Mouse (Mus musculus) A20 (cell line): Measurements from ENCODE around the gene Usp24.
"Not testable (repeated sequence)": the region's sequence is repeated elsewhere in the genome, so short reads cannot be mapped to it uniquely, and the experiment has no call there.

Experiments
- DNase-seq: peaks from one replicate; pipeline ENCODE4 v3.0.0-alpha.2; 2011; ENCODE audit warnings: low read depth, low spot score

Usp24 gene

DNA sequence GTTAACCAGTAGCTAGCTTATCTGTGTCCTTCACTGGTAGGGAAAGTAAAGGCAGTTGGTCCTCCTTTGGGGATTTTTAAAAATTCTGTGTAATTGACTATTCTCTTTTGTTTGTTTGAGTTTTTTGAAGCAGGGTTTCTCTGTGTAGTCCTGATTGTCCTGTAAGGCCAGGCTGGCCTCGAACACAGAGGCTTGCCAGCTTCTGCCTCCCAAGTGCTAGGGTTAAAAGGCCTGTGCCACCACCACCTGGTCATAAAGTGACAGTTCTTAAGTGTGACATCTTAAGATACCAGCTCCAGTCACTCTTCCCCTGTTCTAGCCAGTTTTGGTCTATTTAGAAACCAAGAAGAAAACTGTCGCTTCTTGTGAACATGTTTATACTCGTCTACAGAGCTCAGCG is 2.2 kb downstream of the Usp24 start:
- DNase-seq = peak; percentile 78

DNA sequence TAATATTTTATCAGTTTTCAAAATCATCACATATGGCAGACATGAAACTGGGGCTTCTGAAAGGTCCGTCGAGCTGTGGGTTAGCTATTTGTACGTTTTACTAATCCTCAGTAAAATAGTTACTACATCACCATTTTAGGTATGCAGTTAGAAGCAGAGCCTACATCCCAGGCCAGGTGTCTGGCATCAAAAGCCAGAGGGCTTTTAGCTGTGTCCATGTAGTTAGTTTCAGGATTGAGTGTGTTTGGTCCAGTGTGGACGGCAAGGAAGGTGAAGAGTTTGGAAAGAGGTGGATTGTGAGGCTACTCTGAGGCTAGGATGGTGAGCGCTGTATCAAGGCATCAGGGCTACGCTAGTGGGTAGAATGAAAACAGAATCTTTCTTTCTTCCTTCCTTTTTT is 3.0 kb downstream of the Usp24 start:
- DNase-seq = no peak

DNA sequence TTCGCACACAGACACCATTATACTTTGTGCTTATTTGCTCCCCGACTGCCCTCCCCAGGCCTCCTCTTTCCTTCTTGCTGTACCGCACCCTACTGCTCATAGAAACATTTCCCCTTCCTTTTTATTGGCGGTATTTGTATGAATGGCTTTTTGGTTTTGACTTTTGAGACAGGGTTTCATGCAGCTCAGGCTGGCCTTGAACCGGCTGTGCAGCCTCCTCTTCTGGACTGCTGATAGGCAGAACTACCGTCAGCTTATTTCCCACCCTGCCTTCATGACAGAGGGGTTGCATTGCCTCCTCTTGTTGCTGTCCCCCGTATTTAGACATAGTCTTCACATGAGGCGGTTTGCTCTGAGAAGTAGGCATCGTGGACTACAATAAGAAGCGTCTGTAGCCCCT is 6.8 kb downstream of the Usp24 start:
- DNase-seq = no peak

DNA sequence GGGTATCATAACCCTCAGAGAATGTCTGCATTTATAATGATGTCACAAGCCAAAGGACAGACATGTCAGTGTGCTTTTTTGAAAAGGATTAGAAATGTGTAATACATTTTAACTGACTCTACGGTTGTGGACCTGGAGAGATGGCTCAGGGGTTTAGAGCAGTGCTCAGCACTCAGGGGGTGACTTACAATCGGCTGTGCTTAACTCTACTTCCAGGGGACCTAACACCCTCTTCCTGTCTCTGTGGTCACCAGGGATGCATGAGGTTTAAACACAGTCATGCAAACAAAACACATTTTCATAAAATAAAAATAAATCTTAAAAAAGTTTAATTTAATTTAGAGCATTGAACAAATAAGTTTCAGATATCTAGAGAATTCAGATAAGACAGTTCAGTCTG is 7.3 kb downstream of the Usp24 start:
- DNase-seq = no peak

DNA sequence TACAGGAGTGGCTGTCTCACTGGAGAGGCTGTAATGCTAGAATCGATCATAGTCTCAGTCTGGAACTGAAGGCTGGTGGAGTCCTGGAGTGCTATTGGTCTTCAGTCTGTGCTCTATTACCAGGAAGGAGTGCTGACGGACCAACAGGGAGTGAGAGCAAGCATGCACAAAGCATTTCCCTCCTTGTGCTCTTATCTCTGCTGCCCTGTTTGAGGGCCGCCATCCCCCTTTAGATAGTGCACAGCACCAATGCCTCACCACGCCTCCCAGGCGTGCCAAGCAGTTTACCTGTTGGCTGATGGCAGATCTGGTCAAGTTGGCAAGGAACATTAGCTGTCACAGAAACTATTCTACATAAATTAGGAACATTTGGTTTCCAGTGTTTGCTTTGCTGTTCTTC is 11.4 kb downstream of the Usp24 start:
- DNase-seq = no peak

DNA sequence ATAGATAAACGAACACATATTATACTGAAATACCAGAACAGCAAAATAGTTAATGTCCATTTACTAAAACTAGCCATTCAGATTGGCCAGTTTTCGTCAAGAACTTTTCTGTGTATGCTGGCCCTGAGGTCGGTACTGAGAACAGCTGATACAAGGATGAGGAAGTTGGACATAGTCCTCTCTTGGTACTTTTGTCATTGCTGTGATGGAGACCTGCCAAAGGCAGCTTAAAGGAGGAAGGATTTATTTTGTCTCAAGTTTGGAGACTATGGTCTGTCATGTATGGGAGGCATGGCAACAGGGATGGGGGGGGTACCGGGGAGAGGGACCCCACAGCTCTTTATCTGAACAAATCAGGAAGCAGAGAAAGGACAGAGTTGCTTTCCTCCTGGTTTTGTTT is 12.7 kb downstream of the Usp24 start:
- DNase-seq = no peak

DNA sequence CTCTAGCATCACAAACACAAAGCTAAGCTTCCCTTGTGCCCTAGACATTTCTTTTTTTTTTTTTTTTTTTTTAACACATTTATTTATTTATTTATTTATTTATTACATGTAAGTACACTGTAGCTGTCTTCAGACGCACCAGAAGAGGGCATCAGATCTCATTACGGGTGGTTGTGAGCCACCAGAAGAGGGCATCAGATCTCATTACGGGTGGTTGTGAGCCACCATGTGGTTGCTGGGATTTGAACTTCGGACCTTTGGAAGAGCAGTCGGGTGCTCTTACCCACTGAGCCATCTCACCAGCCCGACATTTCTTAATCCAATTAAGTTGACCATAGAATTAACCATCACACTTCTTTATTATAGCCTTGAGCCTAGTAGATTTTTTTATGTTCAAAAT is 13.2 kb downstream of the Usp24 start:
- not testable (repeated sequence) for DNase-seq

DNA sequence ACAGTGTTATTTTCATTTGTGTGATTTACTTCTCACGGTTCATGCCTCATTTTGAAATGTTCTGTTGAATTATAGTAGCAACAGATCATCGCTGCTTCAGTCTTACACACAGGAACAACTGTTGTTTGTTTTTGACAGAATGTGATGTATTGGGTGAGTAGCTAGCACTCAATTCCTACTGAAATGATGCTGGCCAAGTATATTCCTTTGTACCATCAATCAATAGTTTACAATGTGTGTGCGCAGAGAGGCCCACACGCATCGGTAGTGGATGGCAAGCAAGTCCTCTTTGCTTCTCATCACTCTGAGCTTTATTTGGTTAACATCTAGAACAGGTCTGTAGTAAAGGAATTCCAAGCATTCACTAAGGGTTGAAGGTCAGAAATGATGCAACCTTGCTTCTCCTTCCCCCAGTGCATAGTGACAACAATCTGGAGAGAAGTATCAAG is 14.4 kb downstream of the Usp24 start:
- DNase-seq = no peak

DNA sequence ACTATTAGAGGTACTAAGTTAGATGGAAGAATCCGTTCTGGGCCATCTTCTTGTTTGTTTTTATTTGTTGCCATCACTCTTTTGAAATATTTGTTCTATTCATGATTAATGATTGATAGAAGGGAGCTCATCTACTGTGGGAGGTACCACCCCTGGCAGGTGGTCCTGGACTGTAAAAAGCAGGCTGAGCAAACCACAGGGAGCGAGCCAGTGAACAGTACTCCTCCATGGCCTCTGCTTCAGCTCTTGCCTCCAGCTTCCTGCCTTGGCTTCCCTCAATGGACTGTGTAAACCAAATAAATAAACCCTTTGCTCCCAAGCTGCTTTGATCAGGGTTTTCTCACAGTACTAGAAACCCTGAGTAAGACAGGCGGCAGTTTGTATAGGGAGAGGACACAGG is 17.1 kb downstream of the Usp24 start:
- no peak for DNase-seq

DNA sequence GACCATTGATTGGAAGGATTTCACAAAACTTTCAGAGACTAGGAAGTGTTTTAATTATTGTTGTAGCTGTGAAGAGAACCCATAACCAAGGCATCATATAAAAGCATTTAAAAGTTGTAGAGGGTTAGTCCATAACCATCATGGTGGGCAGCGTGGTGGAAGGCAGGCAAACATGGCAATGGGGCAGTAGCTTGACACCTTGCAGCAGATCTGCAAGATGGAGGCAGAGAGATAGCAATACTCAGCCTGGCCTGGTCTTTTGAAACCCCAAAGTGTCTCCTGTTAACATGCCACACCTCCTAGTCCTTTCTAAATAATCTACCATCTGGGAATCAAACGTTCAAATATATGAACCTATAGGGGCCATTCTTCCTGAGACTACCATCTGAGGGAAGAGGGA is 17.6 kb downstream of the Usp24 start:
- no peak for DNase-seq

DNA sequence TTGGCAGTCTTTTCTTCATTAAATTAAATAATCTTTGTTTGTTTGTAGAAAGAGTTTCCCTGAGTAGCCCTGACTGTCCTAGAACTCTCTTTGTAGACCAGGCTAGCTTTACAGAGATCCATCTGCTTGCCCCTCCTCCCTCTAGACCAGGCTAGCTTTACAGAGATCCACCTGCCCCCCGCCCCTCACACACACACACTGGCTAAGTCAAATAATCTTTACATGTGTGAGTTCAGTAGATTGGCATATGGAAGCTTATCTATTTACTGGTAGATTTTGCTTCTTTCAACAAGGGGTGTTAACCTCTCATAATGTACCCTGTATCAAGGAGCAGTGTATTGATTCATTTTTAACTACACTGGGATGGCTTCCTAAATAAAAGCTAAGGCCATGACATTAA is 19.8 kb downstream of the Usp24 start:
- no peak for DNase-seq

DNA sequence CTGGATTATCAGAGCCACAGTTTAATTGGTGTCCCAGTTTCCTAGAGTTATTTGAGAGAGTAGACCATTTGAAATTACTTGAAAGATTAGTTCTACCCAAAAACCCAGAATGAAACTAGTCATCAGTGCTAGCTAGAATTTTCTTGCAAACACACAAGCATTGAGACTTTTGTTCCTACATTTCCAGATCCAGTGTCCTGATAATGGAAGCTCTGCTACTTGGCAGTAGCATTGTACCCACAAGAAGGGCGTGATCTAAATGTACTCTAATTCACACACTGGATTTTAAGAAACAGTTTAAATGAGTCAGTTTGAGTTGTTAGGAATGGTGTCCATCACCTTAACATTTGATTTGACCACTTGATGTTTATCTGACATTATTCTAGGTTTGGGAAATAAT is 31.7 kb downstream of the Usp24 start:
- no peak for DNase-seq

DNA sequence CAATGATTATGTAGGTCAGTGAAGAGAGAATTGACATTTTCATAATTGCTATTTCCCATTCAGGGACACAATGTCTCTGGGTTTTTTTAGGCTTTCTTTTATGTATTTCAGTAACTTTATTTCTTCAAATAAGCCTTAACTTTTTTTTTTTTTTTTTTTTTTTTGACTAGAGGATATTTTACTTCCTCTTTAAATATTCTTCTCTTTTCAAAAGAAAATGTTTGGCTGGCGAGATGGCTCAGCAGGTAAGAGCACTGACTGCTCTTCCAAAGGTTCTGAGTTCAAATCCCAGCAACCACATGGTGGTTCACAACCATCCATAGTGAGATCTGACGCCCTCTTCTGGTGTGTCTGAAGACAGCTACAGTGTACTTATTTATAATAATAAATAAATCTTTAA is 39.0 kb downstream of the Usp24 start:
- not testable (repeated sequence) for DNase-seq

DNA sequence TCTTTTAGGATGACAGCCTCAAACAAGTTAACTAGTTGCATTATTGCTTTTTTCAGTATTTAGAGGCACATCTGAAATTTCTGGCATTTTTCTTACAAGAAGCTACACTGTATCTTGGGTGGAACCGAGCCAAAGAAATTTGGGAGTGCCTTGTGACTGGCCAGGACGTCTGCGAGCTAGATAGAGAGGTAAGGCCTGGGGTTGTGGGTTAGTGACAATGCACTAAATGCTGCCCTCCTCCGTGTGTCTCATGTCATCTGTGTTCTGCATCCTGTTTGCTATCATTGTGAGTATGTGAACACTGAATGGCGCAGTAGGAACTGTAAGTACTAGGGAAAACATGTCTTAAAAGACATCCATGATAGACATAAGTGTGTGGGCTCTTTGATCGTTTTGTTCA is 54.0 kb downstream of the Usp24 start:
- DNase-seq = no peak

DNA sequence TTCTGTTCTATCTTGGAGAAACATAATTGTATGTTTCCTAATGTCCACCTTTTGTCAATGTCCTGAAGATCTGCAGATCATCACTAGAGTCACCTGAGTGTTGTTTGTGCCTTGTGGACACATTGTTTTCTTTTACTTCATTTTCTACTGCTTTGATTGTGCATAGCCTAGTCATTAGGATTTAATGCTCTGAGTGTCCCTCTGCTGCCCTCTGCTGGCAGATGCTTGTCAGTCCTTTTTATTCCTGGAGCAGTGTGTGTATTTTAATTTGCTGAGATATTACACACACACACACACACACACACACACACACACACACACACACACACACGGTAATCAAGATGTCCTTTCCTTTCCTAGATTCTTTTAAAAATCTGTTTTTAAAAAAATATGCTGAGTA is 59.8 kb downstream of the Usp24 start:
- DNase-seq = peak; percentile 79

DNA sequence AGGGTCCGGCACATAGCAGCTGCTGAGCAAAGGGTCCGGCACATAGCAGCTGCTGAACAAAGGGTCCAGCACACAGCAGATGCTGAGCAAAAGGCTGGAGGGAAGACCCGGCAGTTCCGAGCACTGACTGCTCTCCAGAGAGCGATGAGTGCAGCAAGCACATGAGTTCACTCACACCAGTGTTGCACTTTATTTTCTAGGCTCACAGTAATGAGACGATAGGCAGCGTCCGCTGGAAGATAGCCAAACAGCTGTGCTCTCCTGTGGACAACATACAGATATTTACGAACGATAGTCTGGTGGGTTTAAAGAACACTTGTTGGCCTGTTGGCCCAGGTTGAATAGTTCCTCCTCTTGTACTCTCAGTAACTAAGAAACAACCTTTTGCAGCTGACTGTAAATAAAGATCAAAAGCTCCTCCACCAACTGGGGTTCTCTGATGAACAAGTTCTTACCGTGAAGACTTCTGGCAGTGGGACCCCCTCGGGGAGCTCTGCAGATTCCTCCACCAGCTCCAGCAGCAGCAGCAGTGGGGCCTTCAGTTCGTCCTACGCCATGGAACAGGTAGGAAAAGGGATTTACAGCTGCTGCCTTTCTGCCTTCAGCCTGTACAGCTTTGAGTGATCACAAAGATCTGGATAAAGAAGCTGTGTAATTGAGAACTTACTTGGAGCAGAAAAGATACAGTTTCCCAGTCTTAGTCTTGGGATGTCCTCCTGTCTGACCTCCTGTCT is 63.0 kb downstream of the Usp24 start:
- DNase-seq = no peak

DNA sequence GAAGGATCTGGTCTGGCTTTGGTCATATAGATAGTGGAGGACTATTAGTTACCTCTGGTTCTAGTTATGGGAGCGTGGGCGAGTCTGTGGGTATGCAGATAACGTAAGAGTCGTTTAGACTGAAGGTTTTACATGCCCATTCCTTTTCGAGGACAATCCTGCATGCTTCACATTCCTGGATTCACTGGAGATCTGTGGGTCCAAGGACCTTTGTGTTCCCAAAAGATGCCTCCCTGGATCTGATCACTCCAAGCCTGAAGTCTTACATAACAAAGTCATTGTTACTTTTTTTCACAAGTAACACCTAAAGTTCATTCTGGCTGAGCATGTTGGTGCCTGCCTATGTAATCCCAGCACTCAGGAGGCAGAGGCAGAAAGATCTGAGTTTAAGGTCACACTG is 65.1 kb downstream of the Usp24 start:
- no peak for DNase-seq

DNA sequence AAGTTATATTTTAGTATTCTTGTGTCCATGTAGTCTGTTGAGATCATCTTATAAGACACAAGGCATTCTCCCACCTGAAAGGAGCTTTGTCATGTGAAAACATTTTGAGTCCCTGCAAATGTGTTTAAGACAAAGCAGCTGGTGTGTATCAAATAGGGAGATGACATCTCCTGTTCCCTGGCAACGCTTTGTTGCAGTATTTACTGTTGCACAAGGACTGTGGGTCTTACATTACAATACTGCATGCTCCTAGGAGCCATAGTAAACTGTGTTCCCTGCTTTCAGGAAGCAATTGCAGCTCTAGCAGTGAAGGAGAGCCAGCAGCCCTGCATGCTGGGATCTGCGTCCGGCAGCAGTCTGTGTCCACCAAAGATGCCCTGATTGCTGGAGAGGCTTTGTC is 73.9 kb downstream of the Usp24 start:
- DNase-seq = no peak

DNA sequence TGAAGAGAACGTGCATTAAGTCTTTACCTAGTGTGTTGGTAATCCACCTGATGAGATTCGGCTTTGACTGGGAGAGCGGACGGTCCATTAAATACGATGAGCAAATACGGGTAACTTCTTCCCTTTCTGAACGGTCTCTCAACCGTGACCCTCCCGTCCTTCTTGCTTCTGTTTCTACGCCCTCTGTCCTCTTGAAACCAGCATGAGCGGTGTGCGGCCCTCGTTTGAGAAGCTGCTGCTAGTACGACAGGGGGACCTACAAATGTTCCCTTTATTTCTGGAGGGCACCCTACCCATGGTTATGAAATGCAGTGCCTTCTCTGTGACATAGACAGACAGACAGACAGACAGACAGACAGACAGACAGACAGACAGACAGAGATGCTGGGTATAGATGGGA is 93.6 kb downstream of the Usp24 start:
- DNase-seq = no peak

DNA sequence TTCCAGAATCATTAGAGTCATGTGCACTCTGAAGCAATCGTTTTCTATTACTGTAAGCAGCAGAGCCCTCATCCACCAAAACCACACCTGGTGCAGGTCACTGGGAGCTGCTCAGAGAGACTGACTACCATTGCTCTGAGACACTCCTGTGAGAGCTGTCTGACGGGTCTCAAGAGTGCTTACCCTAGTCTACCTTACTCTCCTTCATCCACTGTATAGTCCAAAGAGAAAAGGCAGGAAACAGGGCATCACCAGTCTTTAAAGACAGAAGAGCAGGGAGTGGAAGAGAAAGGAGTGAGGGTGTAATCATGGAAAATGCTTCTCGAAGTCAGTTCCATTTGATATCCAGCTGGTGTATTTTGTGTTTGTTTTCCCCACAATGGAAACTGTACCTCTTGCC is 103.2 kb downstream of the Usp24 start:
- DNase-seq = no peak

DNA sequence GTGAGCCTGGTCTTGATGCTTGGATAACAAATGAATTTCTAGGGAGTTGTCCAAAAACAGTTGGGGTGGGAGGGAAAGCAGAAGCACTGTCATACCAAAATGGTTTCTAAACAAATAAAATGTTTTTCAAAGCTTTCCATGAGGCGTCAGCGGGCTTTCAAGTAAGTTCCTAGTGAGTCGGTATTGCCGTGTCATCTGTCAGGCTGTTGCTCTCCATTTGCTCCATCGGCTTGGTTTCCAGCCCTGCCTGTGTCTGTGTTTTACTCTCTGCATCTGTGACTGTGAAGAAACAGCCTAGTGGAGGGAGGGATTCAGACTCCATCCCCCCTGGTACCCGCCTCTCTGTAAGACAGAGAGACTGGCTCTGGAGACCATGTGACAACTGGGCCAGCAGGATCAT is 103.8 kb downstream of the Usp24 start:
- DNase-seq = no peak

DNA sequence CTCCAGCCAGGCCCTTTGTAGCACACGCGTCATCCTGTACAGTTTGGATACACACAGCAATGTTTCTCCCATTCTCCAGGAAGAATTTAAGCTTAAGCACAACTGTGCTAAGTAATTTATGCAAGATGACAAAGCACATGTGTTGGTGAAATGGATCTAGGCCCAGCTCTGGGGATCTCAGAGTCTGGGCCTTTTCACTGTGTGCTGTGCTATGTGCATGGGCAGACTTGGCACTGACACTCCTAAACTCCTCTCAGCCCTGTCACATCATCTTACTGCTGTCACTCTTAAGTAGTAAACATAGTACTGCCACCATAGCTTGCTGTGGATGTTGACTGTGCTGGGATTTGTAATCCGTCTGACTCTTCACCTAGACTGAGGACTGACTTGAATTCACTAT is 106.6 kb downstream of the Usp24 start:
- no peak for DNase-seq

DNA sequence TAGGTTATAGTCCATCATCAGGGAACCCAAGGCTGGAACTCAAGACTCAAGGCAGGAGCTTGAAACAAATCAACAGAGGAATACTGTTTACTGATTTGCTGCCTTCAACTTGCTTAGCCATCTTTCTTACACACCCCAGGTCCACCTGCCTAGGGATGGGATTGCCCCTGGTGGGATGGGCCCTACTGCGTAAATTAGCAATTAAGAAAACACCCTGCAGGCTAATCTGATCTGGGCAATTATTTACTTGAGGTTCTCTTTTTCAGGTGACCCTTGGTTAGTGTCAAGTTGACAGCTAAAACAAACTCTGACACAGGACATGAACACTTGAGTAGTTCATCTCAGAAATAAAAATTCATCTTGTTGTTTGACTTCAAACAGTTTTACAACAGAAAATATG is 108.5 kb downstream of the Usp24 start:
- no peak for DNase-seq

DNA sequence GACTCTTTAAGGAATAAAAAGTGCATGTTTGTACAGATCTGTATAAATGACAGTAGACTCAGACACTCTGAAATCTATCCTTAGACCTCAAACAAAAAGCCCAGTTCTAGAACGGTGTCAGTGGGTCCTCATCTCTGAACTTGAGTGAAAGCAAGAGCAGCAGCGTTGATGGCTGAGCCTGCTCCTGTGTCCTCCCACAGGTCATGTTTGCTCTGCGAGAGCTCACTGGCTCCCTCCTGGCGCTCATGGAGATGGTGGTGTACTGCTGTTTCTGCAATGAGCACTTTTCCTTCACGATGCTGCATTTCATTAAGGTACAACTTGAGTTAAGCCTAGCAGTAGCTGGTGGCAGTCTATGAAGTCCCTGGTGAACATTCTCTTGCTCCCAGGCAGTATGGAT is 110.3 kb downstream of the Usp24 start:
- peak; percentile 11 for DNase-seq
